In genomic region chr3:56475529-56476527, GRCm38 (mm10) we compare ENCODE assay signal across 13 mouse cellular contexts.
DNase-seq lines count a peak whose midpoint lies in the region; ATAC-seq lines count a peak whose summit lies in the region.
"Had no signal": no experiment of that assay in that cellular context is flagged by ENCODE, and none has a peak within 500 bp of the region (broad histone marks: within the 10 kb centered on the region; RNA-seq: fewer than 3 reads in every experiment).

No protein-coding gene starts in this region.

- H3K27me3 ChIP-seq in forebrain, embryonic 16.5 days (replicated peaks; ENCODE audit: control insufficient read depth, insufficient read depth, low read length), result no peaks in the 10 kb centered on the region
- no peaks in the 10 kb centered on the region for H3K27me3 ChIP-seq in midbrain, embryonic 16.5 days (ENCODE audit: control insufficient read depth, insufficient read depth, low read depth, low read length)
- H3K27me3 ChIP-seq: limb, embryonic 13.5 days had no signal

- peak overlapping the region; percentile 26 for H3K4me2 ChIP-seq in forebrain, embryonic 16.5 days (ENCODE audit: low read length)
- no peak overlapping the region for H3K4me2 ChIP-seq in midbrain, embryonic 16.5 days (ENCODE audit: low read length)
- H3K4me2 ChIP-seq: limb, embryonic 13.5 days had no signal

- ATAC-seq in forebrain, embryonic 16.5 days, result peak; percentile 80
- ATAC-seq in midbrain, embryonic 16.5 days, result peak; percentile 70; the same call in 1 of the 2 replicates

- 10% methylated on average over 3 of the region's 3 CpGs for WGBS in forebrain, embryonic 16.5 days
- 24% methylated on average over 3 of the region's 3 CpGs for WGBS in midbrain, embryonic 16.5 days

- peaks cover 34% of the 10 kb centered on the region for H3K4me1 ChIP-seq in forebrain, embryonic 16.5 days (replicated peaks; ENCODE audit: control insufficient read depth, insufficient read depth, low read length)
- H3K4me1 ChIP-seq in midbrain, embryonic 16.5 days (ENCODE audit: control insufficient read depth, insufficient read depth, low read length), result peaks cover 16% of the 10 kb centered on the region

- DNase-seq in brain, embryonic 18.5 days (ENCODE audit: low read depth, low spot score), result peak; percentile 78
- DNase-seq in layer of hippocampus, postnatal 10 days (ENCODE audit: low spot score in 2 of 2), result peak; percentile 13 to 24
- no peak for DNase-seq in B cell, adult 2 months
- no peak for DNase-seq in urinary bladder, postnatal 4 days (ENCODE audit: low spot score in 2 of 2)
- no peak for DNase-seq in thymus, postnatal 10 days (ENCODE audit: low spot score in 2 of 2)
- no peak for DNase-seq in thymus, postnatal 25 days
- DNase-seq: cerebellum, adult 9-11 months; heart, postnatal 10 days; retina, postnatal 1 day; thymus, adult 2 months had no signal

- no peak overlapping the region for H3K4me3 ChIP-seq in forebrain, embryonic 16.5 days (replicated peaks; ENCODE audit: low read length)
- H3K4me3 ChIP-seq in midbrain, embryonic 16.5 days (ENCODE audit: low read depth, low read length), result no peak overlapping the region
- H3K4me3 ChIP-seq: limb, embryonic 13.5 days had no signal

- H3K36me3 ChIP-seq in forebrain, embryonic 16.5 days (ENCODE audit: control insufficient read depth, insufficient read depth), result no peaks in the 10 kb centered on the region
- H3K36me3 ChIP-seq in midbrain, embryonic 16.5 days (ENCODE audit: control insufficient read depth, insufficient read depth, low read length), result no peaks in the 10 kb centered on the region
- H3K36me3 ChIP-seq: limb, embryonic 13.5 days had no signal

- H3K9me3 ChIP-seq in forebrain, embryonic 16.5 days (ENCODE audit: control insufficient read depth, low read length), result no peaks in the 10 kb centered on the region
- H3K9me3 ChIP-seq in midbrain, embryonic 16.5 days (replicated peaks; ENCODE audit: control insufficient read depth, low read length, poor library complexity, severe bottlenecking), result no peaks in the 10 kb centered on the region
- H3K9me3 ChIP-seq: limb, embryonic 13.5 days had no signal

- H3K27ac ChIP-seq in forebrain, embryonic 16.5 days (ENCODE audit: low read length), result peak overlapping the region; percentile 95
- H3K27ac ChIP-seq in midbrain, embryonic 16.5 days (ENCODE audit: low read length), result peak overlapping the region; percentile 47
- H3K27ac ChIP-seq: limb, embryonic 13.5 days had no signal

- H3K9ac ChIP-seq in forebrain, embryonic 16.5 days (replicated peaks; ENCODE audit: low read depth, low read length), result no peak overlapping the region
- H3K9ac ChIP-seq in midbrain, embryonic 16.5 days (ENCODE audit: low read depth, low read length), result no peak overlapping the region
- H3K9ac ChIP-seq: limb, embryonic 13.5 days had no signal

Comparison
In these comparisons a context has a peak if more than half of its experiments do, and no peak if none do; other contexts are left out.
1. DNase-seq: peak in brain, embryonic 18.5 days (single experiment) and layer of hippocampus, postnatal 10 days (2 of 2); none in B cell, adult 2 months (0 of 2), urinary bladder, postnatal 4 days (0 of 2), thymus, postnatal 10 days (0 of 2) and thymus, postnatal 25 days (single experiment).